Mouse (Mus musculus) brain, embryonic 14.5 days (tissue): ENCODE measurements at regions not wholly inside any gene's neighbourhood (a gene's known extent, or its start where the extent isn't known, plus 50 kb on each side); places are given as distances from the start of the nearest gene placed in this dataset.

Experiments
- CTCF ChIP-seq: fragments of 200-500 bp; IDR thresholded peaks from 2 replicates; pipeline ENCODE4 v1.5.1; 2012; ENCODE audit warnings: inconsistent platforms, mild to moderate bottlenecking, moderate library complexity, borderline replicate concordance; ENCODE audit not compliant: insufficient read depth, insufficient read length; ENCODE audit errors: extremely low read depth
- POLR2A ChIP-seq: fragments of 200-500 bp; IDR thresholded peaks from 2 replicates; pipeline ENCODE4 v1.6.1; 2012; ENCODE audit warnings: mild to moderate bottlenecking, inconsistent platforms, borderline replicate concordance; ENCODE audit not compliant: poor library complexity, insufficient read depth, insufficient read length, severe bottlenecking; ENCODE audit errors: extremely low read depth

DNA sequence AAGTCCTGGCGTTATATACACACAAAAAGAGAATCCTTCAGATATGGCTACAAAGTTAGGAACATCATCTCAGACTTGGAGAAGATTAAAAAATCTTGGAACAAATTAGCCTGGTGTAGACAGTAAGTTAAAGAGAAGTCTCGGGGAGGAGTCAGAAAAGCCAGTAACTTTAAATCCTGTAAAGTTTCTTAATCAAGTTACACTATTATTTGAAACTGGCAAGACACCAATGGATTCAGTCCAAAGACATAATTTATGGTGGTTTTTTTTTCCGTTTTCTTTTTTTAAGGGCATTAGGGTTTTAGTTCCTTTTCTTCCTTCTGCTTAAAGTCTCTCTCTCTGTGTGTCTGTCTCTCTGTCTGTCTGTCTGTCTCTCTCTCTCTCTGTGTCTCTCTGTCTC, 144.6 kb upstream of the Zfp703 start:
- TF ChIP-seq POLR2A = no peak
- no peak for TF ChIP-seq CTCF
